In the genomic region with DNA sequence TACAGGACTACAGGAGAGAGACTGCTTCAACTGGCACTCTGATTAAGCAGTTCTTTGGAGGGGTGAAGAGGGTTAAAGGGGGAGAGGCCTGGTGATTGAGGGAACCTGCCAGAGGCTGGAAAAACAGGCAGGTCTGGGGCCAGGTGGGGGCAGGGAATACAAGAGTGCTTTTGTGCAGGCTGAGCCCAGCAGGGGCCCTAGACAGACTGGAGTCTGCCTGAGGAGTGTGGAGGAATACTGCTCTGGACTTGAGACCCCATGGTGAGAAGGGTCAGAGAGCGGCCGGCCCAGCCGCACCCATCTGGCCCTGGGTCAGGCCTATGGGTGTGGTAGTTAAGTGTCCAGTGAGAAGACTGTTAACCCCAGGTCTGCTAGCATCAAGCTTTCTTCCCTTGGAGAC, we compare ENCODE assay signal across 9 mouse cellular contexts. TPM values are rescaled to one million over a fixed set of nuclear protein-coding genes. Genes with fewer than 3 reads are reported as not detected.
A peak's percentile ranks its signal among the peaks of the same experiment; 100 is the strongest.
DNase-seq lines count a peak whose midpoint lies in the region; ATAC-seq and TF ChIP-seq lines count a peak whose summit lies in the region.
"Had no signal": no experiment of that assay in that cellular context is flagged by ENCODE, and none has a peak within 500 bp of the region (broad histone marks: within the 10 kb centered on the region; RNA-seq: fewer than 3 reads in every experiment).

No protein-coding gene starts in this region.

- no peaks in the 10 kb centered on the region for H3K27me3 ChIP-seq in heart, embryonic 14.5 days (ENCODE audit: control insufficient read depth, insufficient read depth, low read length)
- H3K27me3 ChIP-seq in E14TG2a.4 (ENCODE audit: insufficient read depth, low read length) = peaks cover 14% of the 10 kb centered on the region
- no peaks in the 10 kb centered on the region for H3K27me3 ChIP-seq in limb, embryonic 12.5 days

- H3K36me3 ChIP-seq in heart, embryonic 14.5 days (ENCODE audit: control insufficient read depth, insufficient read depth, low read length) = peaks cover 67% of the 10 kb centered on the region
- H3K36me3 ChIP-seq in E14TG2a.4 (ENCODE audit: insufficient read depth, low read length) = peaks cover 52% of the 10 kb centered on the region
- H3K36me3 ChIP-seq in limb, embryonic 12.5 days = peaks cover 58% of the 10 kb centered on the region

- H3K4me1 ChIP-seq in heart, embryonic 14.5 days (ENCODE audit: control insufficient read depth in 2 of 2, insufficient read depth in 2 of 2, low read length in 2 of 2) = peaks cover 17 to 44% of the 10 kb centered on the region in 2 experiments
- H3K4me1 ChIP-seq in E14TG2a.4 (replicated peaks; ENCODE audit: low read depth, low read length) = peaks cover 80% of the 10 kb centered on the region
- peaks cover 74% of the 10 kb centered on the region for H3K4me1 ChIP-seq in limb, embryonic 12.5 days (replicated peaks)

- peak overlapping the region; percentile 39 to 66; a peak in 3 of 4 replicates for H3K27ac ChIP-seq in heart, embryonic 14.5 days (replicated peaks in 1 of 2; ENCODE audit: control insufficient read depth in 1 of 2, insufficient read depth in 1 of 2, low read depth in 2 of 2, low read length in 2 of 2)
- H3K27ac ChIP-seq in limb, embryonic 12.5 days = peak overlapping the region; percentile 92
- H3K27ac ChIP-seq: hindbrain, postnatal 0 days had no signal

- 0 out of 2 replicates have a peak overlapping the region, but pooled peaks have one; percentile 14 for H3K4me2 ChIP-seq in heart, embryonic 14.5 days (ENCODE audit: low read length)
- peak overlapping the region; percentile 35 for H3K4me2 ChIP-seq in limb, embryonic 12.5 days

- 0 out of 2 replicates have a peak, but pooled peaks have one; percentile 10 for ATAC-seq in heart, embryonic 14.5 days (ENCODE audit: insufficient number of reproducible peaks, insufficient read depth, low FRiP score, low read depth)
- peak; percentile 73; the same call in 1 of the 2 replicates for ATAC-seq in limb, embryonic 12.5 days (ENCODE audit: insufficient number of reproducible peaks, insufficient read depth, low FRiP score, low TSS enrichment, low read depth)
- ATAC-seq in monocyte, adult 5-6 weeks (replicated peaks; ENCODE audit: insufficient number of reproducible peaks, low FRiP score, low TSS enrichment, poor library complexity, severe bottlenecking) = no peak
- ATAC-seq: hindbrain, postnatal 0 days had no signal

- no peak for TF ChIP-seq CTCF in E14TG2a.4 (conservative IDR thresholded peaks at IDR 0.05; ENCODE audit: low read length)

- WGBS in heart, embryonic 14.5 days = 33% methylated on average over 3 of the region's 3 CpGs
- 21% methylated on average over 3 of the region's 3 CpGs for WGBS in limb, embryonic 12.5 days

- 0 out of 2 replicates have a peak overlapping the region, but pooled peaks have one; percentile 22 for H3K9ac ChIP-seq in heart, embryonic 14.5 days (ENCODE audit: low read length)
- no peak overlapping the region; the same call in 1 of the 2 replicates for H3K9ac ChIP-seq in limb, embryonic 12.5 days (replicated peaks)

- no peak for DNase-seq in heart, postnatal 4 days
- peak; percentile 63 for DNase-seq in embryo, embryonic 11 days
- no peak for DNase-seq in layer of hippocampus, adult 8-10 months (ENCODE audit: low spot score in 2 of 2)
- DNase-seq in right cerebral cortex, postnatal 25 days = no peak

- H3K4me3 ChIP-seq in heart, embryonic 14.5 days (ENCODE audit: control insufficient read depth in 1 of 2, insufficient read depth in 1 of 2, low read depth in 1 of 2, low read length in 2 of 2) = no peak overlapping the region
- 0 out of 2 replicates have a peak overlapping the region, but pooled peaks have one; percentile 2 for H3K4me3 ChIP-seq in E14TG2a.4 (replicated peaks; ENCODE audit: low read length)
- H3K4me3 ChIP-seq in limb, embryonic 12.5 days (replicated peaks) = no peak overlapping the region

- no peaks in the 10 kb centered on the region for H3K9me3 ChIP-seq in heart, embryonic 14.5 days (ENCODE audit: control insufficient read depth, low read length)
- H3K9me3 ChIP-seq in E14TG2a.4 (ENCODE audit: low read length) = no peaks in the 10 kb centered on the region
- H3K9me3 ChIP-seq in limb, embryonic 12.5 days = no peaks in the 10 kb centered on the region

RNA-seq across cellular contexts. Expression of a gene that starts 6.7 kb away (rescaled TPM):
- 4.4 and 6.1 TPM in 2 replicates for polyA plus RNA-seq in heart, embryonic 14.5 days (2014; fragmentation: Nextera tagmentation; extraction: Ambion mirVana)
- 10 to 100 TPM; 31.5 to 32.8 TPM for total RNA-seq in heart, postnatal 4 days (2021)
- polyA plus RNA-seq in limb, embryonic 12.5 days (2016; fragmentation: Nextera tagmentation; extraction: Ambion mirVana) = 35.0 and 37.3 TPM in 2 replicates
- total RNA-seq in layer of hippocampus, adult 8-10 months (2022) = 10 to 100 TPM in 2 of 4 experiments, 1 to 10 TPM in 2; 5.0 to 19.1 (median 9.9) TPM
- 0.11 to 0.58 TPM (median 0.38 TPM) in 3 replicates for total RNA-seq in monocyte, adult 5-6 weeks (2017)
